Mouse (Mus musculus): ENCODE measurements around the gene Soat2.
A peak's percentile ranks its signal among the peaks of the same experiment; 100 is the strongest.

Gene Soat2

DNA sequence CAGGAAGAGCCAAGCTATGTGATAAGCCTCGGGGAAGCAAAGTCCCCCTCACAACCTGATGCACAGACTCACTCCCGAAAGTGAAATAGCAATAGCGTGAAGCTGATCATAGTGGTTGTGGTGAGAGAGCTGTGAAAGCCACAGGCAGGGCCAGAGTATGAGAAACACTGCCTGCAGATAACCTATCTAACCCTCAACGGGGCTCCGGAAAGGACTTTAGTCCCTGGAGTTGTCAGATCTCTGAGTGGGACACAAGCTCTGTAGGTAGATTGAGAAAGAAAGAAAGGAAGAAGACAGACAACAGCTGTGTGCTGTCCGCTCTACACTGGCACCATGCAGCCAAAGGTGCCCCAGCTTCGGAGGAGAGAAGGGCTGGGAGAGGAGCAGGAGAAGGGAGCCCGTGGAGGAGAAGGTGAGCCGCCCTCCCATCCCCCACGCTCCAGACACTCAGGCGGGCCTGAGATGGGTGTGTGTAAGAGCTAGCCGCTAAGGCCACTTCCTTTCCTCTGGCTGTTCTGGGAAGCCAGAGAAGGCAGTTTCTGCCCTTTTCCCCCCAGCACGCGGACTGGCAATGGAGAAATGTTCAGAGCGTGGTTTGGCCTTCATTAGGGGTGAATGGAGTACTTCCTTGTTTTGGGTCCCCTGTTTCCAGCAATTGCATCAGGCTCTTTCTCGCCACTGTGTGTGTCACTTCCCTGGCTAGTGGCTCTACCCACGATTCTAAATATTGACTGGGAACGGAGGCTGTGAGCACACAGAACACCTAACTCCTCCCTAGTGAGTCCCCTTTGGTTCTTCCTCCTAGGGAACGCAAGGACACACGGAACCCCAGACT is at the start of gene Soat2:
Gene Soat2 (plus strand): TSS at position 226 of the 835 bp plus-strand sequence.
- peak; percentile 93; the same call in 1 of the 2 replicates for TF ChIP-seq GATA4 (IDR thresholded peaks at IDR 0.05; ENCODE audit: insufficient replicate concordance, low read length)

- no peak for TF ChIP-seq GATA4 (IDR thresholded peaks at IDR 0.05; ENCODE audit: insufficient replicate concordance, low read length)
Measured at GRCm38 (mm10) chr15:102100996-102101671, 49.2 kb upstream of the Soat2 start.

DNA sequence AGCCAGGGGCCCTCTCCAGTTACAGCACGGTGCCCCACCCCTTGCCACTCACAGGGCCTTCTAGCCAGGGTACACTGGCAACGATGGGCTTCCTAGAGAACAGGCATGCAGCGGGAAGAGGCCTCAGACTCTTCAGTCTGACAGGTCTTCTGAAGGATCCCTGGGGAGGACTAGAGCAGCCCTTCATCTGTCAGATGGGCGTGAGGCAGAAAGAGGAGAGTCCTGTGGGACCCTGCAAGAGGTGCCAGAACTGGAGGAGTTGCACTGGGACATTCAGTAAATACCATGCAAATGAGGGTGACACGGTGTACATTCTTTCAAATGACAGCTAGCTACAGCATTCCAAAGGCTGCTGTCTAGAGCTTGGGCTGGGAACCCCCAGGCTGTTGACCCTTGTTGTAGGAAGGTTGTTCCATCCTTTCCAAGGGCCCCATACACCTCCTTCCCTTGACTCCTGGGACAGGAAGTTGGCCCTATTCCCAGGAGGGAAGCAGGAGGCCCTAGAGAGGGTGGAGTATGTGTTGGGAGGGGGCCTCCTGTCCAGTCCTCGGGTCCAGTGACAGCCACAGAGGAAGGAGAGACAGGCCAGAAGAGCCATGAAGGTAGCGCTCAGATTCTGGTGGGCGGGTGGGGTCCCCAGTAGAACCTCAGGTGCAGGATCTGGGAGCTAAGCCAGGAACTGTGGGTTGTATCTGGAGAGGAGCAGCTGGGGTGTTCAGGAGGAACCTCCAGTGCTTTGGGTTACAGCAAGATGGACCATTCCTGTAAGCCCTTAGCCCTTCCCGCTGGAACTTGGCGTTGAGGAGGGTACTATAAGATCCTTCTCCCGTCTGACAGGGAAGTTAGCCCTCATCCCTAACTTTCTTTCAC is 48.4 kb upstream of the Soat2 start:
- no peak for TF ChIP-seq GATA4 (IDR thresholded peaks at IDR 0.05; ENCODE audit: insufficient replicate concordance, low read length)

DNA sequence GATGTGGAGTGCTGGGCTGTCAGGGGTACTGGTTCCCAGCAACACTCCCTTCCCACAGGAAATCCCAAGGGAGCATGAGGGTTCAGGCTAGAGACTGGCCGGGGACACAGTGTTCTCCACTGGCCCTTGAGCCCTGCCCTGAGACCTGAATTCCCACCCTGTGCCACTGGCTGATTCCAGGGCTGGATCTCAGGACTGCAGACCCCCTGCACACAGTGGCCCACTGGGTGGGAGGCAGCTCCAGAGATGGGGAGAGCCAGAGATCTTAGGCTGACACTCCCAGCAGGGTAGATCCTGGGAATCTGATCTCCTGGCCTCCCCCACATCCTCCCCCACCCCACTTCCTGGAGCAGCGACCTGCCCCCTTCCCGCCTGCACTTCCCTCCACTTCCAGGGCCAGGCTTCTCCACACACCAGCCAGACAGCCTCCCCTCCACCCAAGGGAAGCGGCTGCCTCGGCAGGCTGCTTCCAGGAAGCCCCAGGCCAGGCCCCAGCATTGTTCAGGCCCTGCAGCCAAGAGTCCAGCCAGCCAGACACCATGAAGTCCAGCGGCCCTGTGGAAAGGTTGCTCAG is 47.7 kb upstream of the Soat2 start:
- TF ChIP-seq GATA4 (IDR thresholded peaks at IDR 0.05; ENCODE audit: insufficient replicate concordance, low read length): no peak

DNA sequence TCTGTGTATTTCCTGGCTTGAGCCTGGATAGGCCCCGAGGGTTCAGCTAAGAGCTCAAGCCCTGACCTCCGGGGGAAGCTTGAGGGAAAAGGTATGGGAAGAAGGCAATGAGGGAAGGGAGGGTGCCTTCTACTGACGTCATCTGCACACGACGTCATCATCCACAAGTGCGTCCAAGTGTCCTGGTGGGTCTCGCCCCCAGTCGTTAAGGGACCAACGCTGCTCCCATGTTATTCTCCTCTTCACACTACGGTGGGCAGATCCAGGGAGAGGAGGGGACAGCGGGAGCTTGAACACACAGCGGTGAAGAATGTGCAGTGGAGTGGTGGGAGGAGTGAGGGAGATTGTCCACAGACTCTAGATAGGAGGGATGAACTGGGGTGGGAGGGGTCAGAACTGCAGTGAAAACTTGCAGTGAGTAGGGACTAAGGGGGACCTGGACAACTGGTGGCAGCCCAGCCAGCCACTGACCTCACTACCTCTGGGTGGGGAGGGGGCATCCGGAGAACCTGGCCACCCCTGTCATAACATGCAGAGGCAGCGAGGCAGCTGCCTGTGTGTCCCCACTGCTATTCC is 46.9 kb upstream of the Soat2 start:
- no peak for TF ChIP-seq GATA4 (IDR thresholded peaks at IDR 0.05; ENCODE audit: insufficient replicate concordance, low read length)

- TF ChIP-seq GATA4 (IDR thresholded peaks at IDR 0.05; ENCODE audit: insufficient replicate concordance, low read length): no peak
Measured at GRCm38 (mm10) chr15:102103947-102104555, 46.3 kb upstream of the Soat2 start.

GRCm38 (mm10) chr15:102105360-102105759 is 45.0 kb upstream of the Soat2 start:
- TF ChIP-seq GATA4 (IDR thresholded peaks at IDR 0.05; ENCODE audit: insufficient replicate concordance, low read length): no peak

- no peak for TF ChIP-seq GATA4 (IDR thresholded peaks at IDR 0.05; ENCODE audit: insufficient replicate concordance, low read length)
Measured at GRCm38 (mm10) chr15:102105764-102106730, 44.3 kb upstream of the Soat2 start.

GRCm38 (mm10) chr15:102106754-102107456 is 43.4 kb upstream of the Soat2 start:
- TF ChIP-seq GATA4 (IDR thresholded peaks at IDR 0.05; ENCODE audit: insufficient replicate concordance, low read length): no peak

DNA sequence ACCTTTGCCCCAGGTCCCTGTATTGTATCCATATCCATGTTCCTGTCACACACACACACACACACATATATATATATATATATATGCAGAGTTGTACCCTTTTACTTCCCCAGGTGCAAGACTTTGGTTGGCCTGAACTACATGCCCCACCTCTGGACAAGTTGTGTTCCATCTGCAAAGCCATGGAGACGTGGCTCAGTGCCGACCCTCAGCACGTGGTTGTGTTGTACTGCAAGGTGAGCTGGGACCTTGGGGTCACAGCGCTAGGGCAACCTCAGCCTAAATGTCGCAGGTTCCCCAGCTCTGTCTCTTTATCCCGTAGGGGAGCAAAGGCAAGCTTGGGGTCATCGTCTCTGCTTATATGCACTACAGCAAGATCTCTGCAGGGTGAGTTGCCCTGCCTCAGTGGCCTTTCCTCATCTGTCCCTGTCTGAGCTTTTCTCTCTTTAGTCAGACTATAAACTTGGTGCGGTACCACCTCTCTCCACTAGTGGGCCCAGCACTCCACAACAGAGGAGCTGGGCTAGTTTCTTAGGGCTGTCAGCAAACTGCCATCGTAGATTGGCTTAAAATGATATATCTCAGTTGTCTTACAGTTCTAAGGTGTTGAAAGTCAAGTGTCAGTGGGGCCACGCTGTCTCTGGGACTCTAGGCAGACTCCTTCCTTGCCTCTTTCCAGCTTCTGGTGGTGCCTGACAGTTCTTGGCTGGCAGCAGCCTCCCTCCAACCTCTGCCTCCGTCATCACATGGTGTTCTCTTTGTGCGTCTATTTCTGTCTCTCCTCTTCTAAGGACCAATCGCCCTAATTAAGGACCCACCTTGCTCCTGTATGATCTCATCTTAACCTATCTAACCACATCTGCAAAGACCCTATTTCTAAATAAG is 42.4 kb upstream of the Soat2 start:
- no peak for TF ChIP-seq GATA4 (IDR thresholded peaks at IDR 0.05; ENCODE audit: insufficient replicate concordance, low read length)

- TF ChIP-seq GATA4 (IDR thresholded peaks at IDR 0.05; ENCODE audit: insufficient replicate concordance, low read length): no peak
Measured at GRCm38 (mm10) chr15:102108651-102109525, 41.4 kb upstream of the Soat2 start.
